In genomic region chr17:24524734-24525133, GRCm38 (mm10) we compare ENCODE assay signal across 16 mouse cellular contexts. TPM values are rescaled to one million over a fixed set of nuclear protein-coding genes. Genes with fewer than 3 reads are reported as not detected.
A peak's percentile ranks its signal among the peaks of the same experiment; 100 is the strongest.
DNase-seq lines count a peak whose midpoint lies in the region; ATAC-seq and TF ChIP-seq lines count a peak whose summit lies in the region.
"Had no signal": no experiment of that assay in that cellular context is flagged by ENCODE, and none has a peak within 500 bp of the region (broad histone marks: within the 10 kb centered on the region; RNA-seq: fewer than 3 reads in every experiment).

No protein-coding gene starts in this region.

- H3K27ac ChIP-seq in gastrocnemius, adult 2 months, result 0 out of 2 replicates have a peak overlapping the region, but pooled peaks have one; percentile 31
- no peak overlapping the region for H3K27ac ChIP-seq in kidney, postnatal 0 days
- H3K27ac ChIP-seq in limb, embryonic 14.5 days (replicated peaks; ENCODE audit: low read depth, low read length), result no peak overlapping the region; the same call in 1 of the 2 replicates
- H3K27ac ChIP-seq: forebrain, embryonic 15.5 days; limb, embryonic 12.5 days; midbrain, embryonic 13.5 days had no signal

- H3K4me3 ChIP-seq in gastrocnemius, adult 2 months, result no peak overlapping the region
- H3K4me3 ChIP-seq in kidney, postnatal 0 days (replicated peaks; ENCODE audit: low read depth, low read length), result no peak overlapping the region
- no peak overlapping the region for H3K4me3 ChIP-seq in limb, embryonic 14.5 days (replicated peaks; ENCODE audit: low read length)
- H3K4me3 ChIP-seq: forebrain, embryonic 15.5 days; limb, embryonic 12.5 days; midbrain, embryonic 13.5 days had no signal

- no peak for TF ChIP-seq CTCF in gastrocnemius, adult 2 months (IDR thresholded peaks at IDR 0.05)
- TF ChIP-seq CTCF in kidney, postnatal 0 days (IDR thresholded peaks at IDR 0.05; ENCODE audit: low read depth), result no peak

- DNase-seq in gastrocnemius, adult 2 months, result no peak
- DNase-seq in gastrocnemius, adult 18-20 months (ENCODE audit: low spot score), result no peak
- DNase-seq in kidney, postnatal 0 days (ENCODE audit: low spot score), result no peak
- no peak for DNase-seq in kidney, adult 11 months
- DNase-seq in MN1 (ENCODE audit: low spot score), result peak; percentile 37
- peak; percentile 57 for DNase-seq in limb, embryonic 14.5 days (ENCODE audit: low spot score)
- no peak for DNase-seq in frontal cortex, adult 2 months (ENCODE audit: extremely low spot score in 1 of 2, low spot score in 1 of 2)
- DNase-seq in yolk sac, embryonic 10.5 days (ENCODE audit: low spot score), result no peak
- DNase-seq: adrenal gland, adult 2 months; cerebellum, adult 9-10 months; gastrocnemius, postnatal 10 days; heart, postnatal 14 days; kidney, adult 2 months had no signal

- H3K9me3 ChIP-seq in kidney, postnatal 0 days (replicated peaks; ENCODE audit: low read length), result no peaks in the 10 kb centered on the region
- no peaks in the 10 kb centered on the region for H3K9me3 ChIP-seq in limb, embryonic 14.5 days (ENCODE audit: control insufficient read depth, low read length)
- H3K9me3 ChIP-seq: forebrain, embryonic 15.5 days; limb, embryonic 12.5 days; midbrain, embryonic 13.5 days had no signal

- H3K4me2 ChIP-seq in kidney, postnatal 0 days (ENCODE audit: low read length), result no peak overlapping the region
- H3K4me2 ChIP-seq in limb, embryonic 14.5 days (replicated peaks; ENCODE audit: low read depth, low read length, severe bottlenecking), result no peak overlapping the region
- H3K4me2 ChIP-seq: forebrain, embryonic 15.5 days; limb, embryonic 12.5 days; midbrain, embryonic 13.5 days had no signal

- H3K9ac ChIP-seq in kidney, postnatal 0 days (ENCODE audit: low read depth, low read length), result 0 out of 2 replicates have a peak overlapping the region, but pooled peaks have one; percentile 8
- peak overlapping the region; percentile 34; the same call in 1 of the 2 replicates for H3K9ac ChIP-seq in limb, embryonic 14.5 days (ENCODE audit: low read depth, low read length, severe bottlenecking)
- H3K9ac ChIP-seq: forebrain, embryonic 15.5 days; midbrain, embryonic 13.5 days had no signal

- TF ChIP-seq POLR2A in limb, embryonic 14.5 days (IDR thresholded peaks at IDR 0.05; ENCODE audit: borderline replicate concordance, extremely low read depth, insufficient read depth, insufficient read length), result no peak

- H3K36me3 ChIP-seq in kidney, postnatal 0 days (ENCODE audit: insufficient read depth, low read length), result peaks cover 7% of the 10 kb centered on the region; the same call in 1 of the 2 replicates
- peaks cover 21% of the 10 kb centered on the region for H3K36me3 ChIP-seq in limb, embryonic 14.5 days (ENCODE audit: control insufficient read depth, insufficient read depth, low read length)

- no peak for ATAC-seq in kidney, postnatal 0 days (replicated peaks; ENCODE audit: low FRiP score, low read depth)
- no peak for ATAC-seq in limb, embryonic 14.5 days (ENCODE audit: low FRiP score, low read depth)
- ATAC-seq: forebrain, embryonic 15.5 days; midbrain, embryonic 13.5 days had no signal

- H3K27me3 ChIP-seq in kidney, postnatal 0 days (ENCODE audit: insufficient read depth, low read length), result no peaks in the 10 kb centered on the region
- H3K27me3 ChIP-seq in limb, embryonic 14.5 days (ENCODE audit: control insufficient read depth, insufficient read depth, low read length), result no peaks in the 10 kb centered on the region
- H3K27me3 ChIP-seq: forebrain, embryonic 15.5 days; limb, embryonic 12.5 days; midbrain, embryonic 13.5 days had no signal

- intact Hi-C loops in gastrocnemius, adult 2 months (cut with DNase I), result loop anchor here (5.0 kb wide), 2 partner anchors 37 to 108 kb away; partner anchors contain the start of genes Caskin1, Nthl1 and Tsc2

- 55% methylated on average over 2 of the region's 2 CpGs for WGBS in kidney, postnatal 0 days
- WGBS in limb, embryonic 14.5 days, result 85% methylated on average over 2 of the region's 2 CpGs

- H3K4me1 ChIP-seq in kidney, postnatal 0 days (replicated peaks; ENCODE audit: insufficient read depth, low read length), result peaks cover 11% of the 10 kb centered on the region
- H3K4me1 ChIP-seq in limb, embryonic 14.5 days (ENCODE audit: control insufficient read depth, insufficient read depth, low read length), result peaks cover 11% of the 10 kb centered on the region

RNA-seq across cellular contexts. Expression of gene Traf7, which starts 3.0 kb away (rescaled TPM):
- total RNA-seq in gastrocnemius, adult 2 months (2021), result 10 to 100 TPM; 27.3 to 35.2 TPM
- 10 to 100 TPM; 25.7 to 29.7 TPM for total RNA-seq in gastrocnemius, adult 18-20 months (2021)
- 59.4 and 67.3 TPM in 2 replicates for polyA plus RNA-seq in kidney, postnatal 0 days (2015; fragmentation: Nextera tagmentation; extraction: Ambion mirVana)
- polyA plus RNA-seq in limb, embryonic 14.5 days (2012; rRNA removed), result 308 and 376 TPM in 2 replicates
- 81.3 and 91.0 TPM in 2 replicates for polyA plus RNA-seq in limb, embryonic 14.5 days (2014; fragmentation: Nextera tagmentation; extraction: Ambion mirVana)
- 194 and 212 TPM in 2 replicates for polyA plus RNA-seq in frontal cortex, adult 2 months (2012; rRNA removed)

RNA-seq across cellular contexts. Expression of gene Rab26, which starts 9.3 kb away (rescaled TPM):
- total RNA-seq in gastrocnemius, adult 2 months (2021), result not detected
- not detected for total RNA-seq in gastrocnemius, adult 18-20 months (2021)
- polyA plus RNA-seq in kidney, postnatal 0 days (2015; fragmentation: Nextera tagmentation; extraction: Ambion mirVana), result 3.5 and 3.7 TPM in 2 replicates
- 2.0 and 3.0 TPM in 2 replicates for polyA plus RNA-seq in limb, embryonic 14.5 days (2012; rRNA removed)
- polyA plus RNA-seq in limb, embryonic 14.5 days (2014; fragmentation: Nextera tagmentation; extraction: Ambion mirVana), result 4.1 and 6.1 TPM in 2 replicates
- polyA plus RNA-seq in frontal cortex, adult 2 months (2012; rRNA removed), result 97.2 and 118 TPM in 2 replicates

RNA-seq across cellular contexts. Expression of gene Pkd1, which starts 24.9 kb away (rescaled TPM):
- 10 to 100 TPM; 18.3 to 25.0 TPM for total RNA-seq in gastrocnemius, adult 2 months (2021)
- total RNA-seq in gastrocnemius, adult 18-20 months (2021), result 10 to 100 TPM; 12.8 to 21.4 TPM
- polyA plus RNA-seq in kidney, postnatal 0 days (2015; fragmentation: Nextera tagmentation; extraction: Ambion mirVana), result 10.6 and 17.7 TPM in 2 replicates
- 73.6 and 106 TPM in 2 replicates for polyA plus RNA-seq in limb, embryonic 14.5 days (2012; rRNA removed)
- polyA plus RNA-seq in limb, embryonic 14.5 days (2014; fragmentation: Nextera tagmentation; extraction: Ambion mirVana), result 49.1 and 50.5 TPM in 2 replicates
- polyA plus RNA-seq in frontal cortex, adult 2 months (2012; rRNA removed), result 85.1 and 85.3 TPM in 2 replicates

RNA-seq across cellular contexts. Expression of gene Caskin1, which starts 36.3 kb away (rescaled TPM):
- total RNA-seq in gastrocnemius, adult 2 months (2021), result under 1 TPM in 1 of 2 experiments, not detected in 1; 0.08 TPM
- total RNA-seq in gastrocnemius, adult 18-20 months (2021), result under 1 TPM; 0.09 to 0.17 TPM
- polyA plus RNA-seq in kidney, postnatal 0 days (2015; fragmentation: Nextera tagmentation; extraction: Ambion mirVana), result 0.82 and 1.1 TPM in 2 replicates
- 18.1 and 23.1 TPM in 2 replicates for polyA plus RNA-seq in limb, embryonic 14.5 days (2012; rRNA removed)
- polyA plus RNA-seq in limb, embryonic 14.5 days (2014; fragmentation: Nextera tagmentation; extraction: Ambion mirVana), result 3.1 and 4.3 TPM in 2 replicates
- polyA plus RNA-seq in frontal cortex, adult 2 months (2012; rRNA removed), result 116 and 124 TPM in 2 replicates

RNA-seq across cellular contexts. Expression of gene Mlst8, which starts 45.9 kb away (rescaled TPM):
- total RNA-seq in gastrocnemius, adult 2 months (2021), result 10 to 100 TPM; 12.1 to 14.8 TPM
- 10 to 100 TPM in 1 of 2 experiments, 1 to 10 TPM in 1; 9.9 to 11.1 TPM for total RNA-seq in gastrocnemius, adult 18-20 months (2021)
- polyA plus RNA-seq in kidney, postnatal 0 days (2015; fragmentation: Nextera tagmentation; extraction: Ambion mirVana), result 24.1 and 24.2 TPM in 2 replicates
- 46.3 and 54.9 TPM in 2 replicates for polyA plus RNA-seq in limb, embryonic 14.5 days (2012; rRNA removed)
- polyA plus RNA-seq in limb, embryonic 14.5 days (2014; fragmentation: Nextera tagmentation; extraction: Ambion mirVana), result 27.8 and 29.3 TPM in 2 replicates
- polyA plus RNA-seq in frontal cortex, adult 2 months (2012; rRNA removed), result 37.9 and 45.7 TPM in 2 replicates

Comparison
In these comparisons a context has a peak if more than half of its experiments do, and no peak if none do; other contexts are left out.
1. DNase-seq: peak in MN1 (single experiment) and limb, embryonic 14.5 days (single experiment); none in gastrocnemius, adult 2 months (single experiment), gastrocnemius, adult 18-20 months (single experiment), kidney, postnatal 0 days (single experiment), kidney, adult 11 months (single experiment), frontal cortex, adult 2 months (0 of 2) and yolk sac, embryonic 10.5 days (single experiment).
2. RNA of gene Rab26, which starts 9.3 kb away (polyA plus RNA-seq): 97.2 to 118 TPM in frontal cortex, adult 2 months; 2.0 to 6.1 TPM in limb, embryonic 14.5 days and 3.5 to 3.7 TPM in kidney, postnatal 0 days; every median in the first group is over 10 times any median in the second.